Mouse (Mus musculus) cerebellum, adult 11-12 months (tissue): ENCODE results near the gene Btn1a1.

Experiments used
- DNase-seq: peaks from one replicate; pipeline ENCODE4 v3.0.0; 2022

The Btn1a1 gene

DNA sequence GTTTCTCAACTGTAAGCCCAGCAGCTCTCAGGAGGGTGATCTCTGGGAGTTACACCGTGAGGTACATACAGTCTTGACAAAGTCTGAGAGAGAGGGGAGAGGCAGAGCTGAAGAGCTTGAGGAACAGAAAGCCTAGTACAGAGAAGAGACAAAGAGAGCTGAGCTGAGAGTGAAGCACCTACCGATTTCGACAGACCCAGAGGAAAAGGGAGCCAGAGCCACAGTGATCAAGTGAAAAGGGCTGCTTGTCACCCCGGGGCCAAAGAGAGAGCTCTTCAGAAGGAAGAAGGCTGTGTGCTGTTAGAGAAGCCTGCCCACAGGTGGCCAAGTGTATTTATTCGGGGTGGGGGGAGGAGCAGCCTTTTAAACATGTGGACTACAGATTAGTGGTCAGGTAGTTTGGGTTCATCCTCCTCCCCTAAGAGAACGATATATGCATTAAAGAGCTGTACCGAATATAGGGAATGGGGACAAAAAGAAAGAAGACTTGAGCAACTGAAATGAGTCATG, at the start of gene Btn1a1:
Gene Btn1a1, minus strand, starts transcription at position 302 of the 510 bp plus-strand sequence.
- DNase-seq: no peak

- DNase-seq: no peak
Observed at GRCm38 (mm10) chr13:23515281-23515680, 49.6 kb upstream of the Btn1a1 start.

DNA sequence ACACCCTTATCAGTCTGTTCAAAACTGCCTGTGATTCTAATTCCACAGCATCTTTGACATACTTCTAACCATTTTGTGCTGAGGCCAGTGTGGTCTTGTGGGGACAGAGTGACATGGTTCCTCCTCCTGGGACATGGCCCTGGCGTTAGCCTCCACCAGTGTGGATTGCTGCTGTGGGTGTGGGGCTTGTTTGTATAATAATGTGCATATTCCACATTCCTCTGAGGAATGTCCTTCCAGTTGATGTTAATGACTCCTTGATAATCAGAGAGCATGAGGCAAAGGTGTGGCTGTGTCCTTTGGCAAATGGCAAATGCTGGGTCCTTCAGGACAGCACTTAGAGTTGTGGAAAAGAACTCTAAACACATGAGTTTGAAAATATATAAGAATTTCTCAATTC, 47.8 kb upstream of the Btn1a1 start:
- no peak for DNase-seq

DNA sequence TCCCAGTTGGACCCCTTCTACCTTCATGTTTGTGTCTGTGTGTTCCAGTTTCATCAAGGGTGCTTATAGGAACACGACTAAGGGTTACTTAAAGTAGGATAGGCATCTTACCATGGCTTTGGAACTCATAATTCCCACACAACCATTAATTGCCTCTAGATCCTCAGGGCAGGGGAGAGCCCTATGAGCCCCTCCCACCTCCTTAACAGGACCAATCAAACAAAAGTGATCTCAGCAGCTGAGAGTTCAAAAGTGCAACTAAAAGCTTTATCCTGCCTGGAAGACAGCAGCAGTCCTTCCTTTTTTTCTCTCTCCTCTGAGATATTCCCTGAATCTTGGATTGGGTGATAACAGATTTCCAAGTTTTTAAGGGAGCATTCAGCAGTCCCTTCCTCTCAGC, 44.4 kb upstream of the Btn1a1 start:
- DNase-seq: no peak

- DNase-seq: no peak
Observed at GRCm38 (mm10) chr13:23506819-23507515, 41.3 kb upstream of the Btn1a1 start.

DNA sequence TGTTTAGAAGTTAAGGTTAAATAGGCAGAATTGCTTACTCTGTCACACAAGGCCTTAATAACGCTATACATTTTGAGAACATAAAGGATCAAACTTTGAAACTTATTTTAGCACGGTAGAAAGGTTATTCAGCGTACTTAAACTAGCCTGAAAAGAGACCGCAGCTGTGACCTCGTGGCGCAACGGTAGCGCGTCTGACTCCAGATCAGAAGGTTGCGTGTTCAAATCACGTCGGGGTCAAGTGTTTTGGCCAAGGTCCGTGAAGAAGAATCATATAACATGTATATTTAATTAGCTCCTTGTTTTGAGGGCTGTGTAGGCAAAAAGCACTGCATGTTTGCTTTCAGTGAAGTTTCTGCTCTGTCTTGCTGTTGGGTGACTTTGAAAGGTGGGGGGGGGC, 40.6 kb upstream of the Btn1a1 start:
- DNase-seq: no peak

DNA sequence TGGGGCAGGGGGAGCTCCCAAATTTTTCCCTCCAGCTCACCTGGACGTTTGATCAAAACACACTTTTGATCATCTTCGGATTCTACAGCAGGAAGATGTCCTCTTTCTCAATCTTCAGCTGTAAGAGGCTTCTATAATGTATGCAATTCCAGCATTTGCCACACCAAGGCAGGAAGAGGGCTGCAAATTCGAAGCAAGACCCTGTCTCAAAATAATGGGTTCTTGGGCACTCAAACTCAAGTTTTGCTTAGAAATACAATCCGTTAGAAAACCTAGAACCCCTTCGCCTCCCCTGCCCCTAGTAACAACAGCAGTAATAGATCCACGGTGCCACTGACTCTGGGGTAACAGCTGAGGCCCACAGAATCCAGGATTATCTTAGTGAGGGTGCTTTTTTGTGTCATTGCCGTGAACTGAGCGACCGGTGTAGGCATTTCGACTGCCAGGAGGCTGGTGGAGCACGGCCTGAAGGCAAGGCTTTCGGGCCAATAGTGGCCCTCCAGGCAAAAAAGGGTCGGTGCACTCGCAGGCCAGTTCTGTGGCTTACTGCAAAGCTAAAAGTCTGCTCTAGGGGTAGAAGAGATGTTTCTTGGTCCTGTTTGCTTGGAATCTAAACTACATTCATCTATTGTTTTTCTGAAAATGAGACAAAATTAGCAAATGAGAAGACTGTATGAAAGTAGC, 40.1 kb upstream of the Btn1a1 start:
- DNase-seq: no peak

DNA sequence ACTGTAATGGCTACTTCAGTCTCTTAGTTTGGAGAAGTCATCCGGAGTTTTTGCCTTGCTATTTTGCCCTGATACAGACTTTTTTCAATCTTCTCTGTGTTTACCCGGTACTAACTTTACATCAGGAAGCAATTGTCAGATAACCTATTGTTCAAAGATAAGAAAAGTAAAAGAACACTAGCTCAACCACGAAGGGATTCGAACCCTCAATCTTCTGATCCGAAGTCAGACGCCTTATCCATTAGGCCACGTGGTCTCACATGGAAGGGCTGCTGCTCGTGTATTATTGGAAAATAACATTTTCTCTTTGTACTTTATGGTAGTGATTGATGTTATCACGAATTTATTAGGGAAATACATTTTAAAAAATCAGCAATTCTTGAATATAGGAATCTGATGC, 38.1 kb upstream of the Btn1a1 start:
- DNase-seq: no peak

GRCm38 (mm10) chr13:23502916-23503315, 37.2 kb upstream of the Btn1a1 start:
- DNase-seq: no peak

DNA sequence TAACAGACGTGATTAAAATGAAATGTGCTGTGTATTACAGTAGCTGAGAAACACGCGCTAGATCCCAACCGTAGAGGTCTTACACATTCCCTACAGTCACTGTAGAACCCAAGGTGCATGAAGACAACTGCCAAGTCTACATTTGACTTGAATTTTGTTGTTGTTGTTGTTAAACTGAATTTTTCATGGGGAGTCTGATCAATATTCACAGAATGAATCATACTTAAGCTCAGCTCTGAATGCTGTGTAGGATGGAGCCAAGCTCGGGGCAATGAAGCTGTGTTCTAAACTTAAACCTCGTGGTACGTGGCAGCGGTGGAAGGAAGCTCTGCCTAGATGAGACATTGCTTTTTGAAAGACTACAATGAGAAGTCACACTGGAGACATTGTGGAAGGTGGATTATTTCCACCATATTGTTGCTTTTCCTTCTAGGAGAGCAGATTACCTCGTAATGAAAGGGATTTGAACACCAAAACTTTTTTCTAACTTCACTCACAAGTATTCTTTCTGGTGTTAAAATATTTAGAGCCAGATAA, 36.4 kb upstream of the Btn1a1 start:
- no peak for DNase-seq

GRCm38 (mm10) chr13:23501511-23501910, 35.8 kb upstream of the Btn1a1 start:
- DNase-seq: no peak

GRCm38 (mm10) chr13:23500424-23501200, 34.9 kb upstream of the Btn1a1 start:
- DNase-seq: peak; percentile 11

DNA sequence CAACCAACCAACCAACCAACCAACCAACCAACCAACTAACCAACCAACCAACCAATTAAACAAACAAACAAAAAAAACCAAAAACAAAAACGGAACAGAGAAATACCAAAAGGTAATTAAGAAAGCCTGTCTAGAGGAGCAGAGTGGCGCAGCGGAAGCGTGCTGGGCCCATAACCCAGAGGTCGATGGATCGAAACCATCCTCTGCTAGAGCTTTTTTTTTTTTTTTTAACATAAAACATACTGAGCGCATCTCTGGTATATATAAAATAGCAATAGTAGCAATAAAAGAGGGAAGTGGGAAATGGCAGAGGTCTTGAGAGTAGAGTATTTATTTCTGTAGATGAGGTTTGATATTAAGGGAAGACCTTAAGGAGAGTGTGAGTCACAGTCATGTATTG, 34.2 kb upstream of the Btn1a1 start:
- DNase-seq: no peak

GRCm38 (mm10) chr13:23498653-23499052, 33.0 kb upstream of the Btn1a1 start:
- no peak for DNase-seq

DNA sequence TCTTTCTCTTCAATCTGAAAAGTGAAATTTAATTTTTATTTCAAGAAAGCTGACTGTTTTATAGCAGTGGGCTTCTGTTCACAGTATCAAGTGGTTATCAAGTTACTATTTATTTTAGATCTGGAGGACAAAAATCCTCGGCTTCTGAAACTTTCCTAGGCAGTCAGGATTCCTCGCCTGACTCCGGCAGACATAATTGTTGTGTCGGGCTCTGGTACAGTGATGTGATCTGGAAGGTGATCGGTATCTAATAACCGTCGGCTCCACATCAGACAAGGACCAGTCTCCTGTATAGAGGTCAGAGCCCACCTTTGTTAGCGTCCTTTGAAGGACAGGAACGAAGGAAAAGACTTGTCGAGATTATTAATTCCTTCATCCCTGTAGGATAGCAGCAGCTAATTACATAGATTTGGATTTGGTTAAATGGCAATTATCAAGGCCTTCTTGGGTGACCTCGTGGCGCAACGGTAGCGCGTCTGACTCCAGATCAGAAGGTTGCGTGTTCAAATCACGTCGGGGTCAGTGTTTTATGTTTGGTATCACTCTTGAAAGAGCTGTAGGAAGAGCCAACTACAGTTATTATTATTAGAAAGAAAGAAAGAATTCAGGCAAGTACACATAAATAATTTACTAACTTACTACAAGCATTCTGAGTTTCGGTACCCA, 32.1 kb upstream of the Btn1a1 start:
- no peak for DNase-seq

- DNase-seq: no peak
Observed at GRCm38 (mm10) chr13:23495526-23495925, 29.8 kb upstream of the Btn1a1 start.

DNA sequence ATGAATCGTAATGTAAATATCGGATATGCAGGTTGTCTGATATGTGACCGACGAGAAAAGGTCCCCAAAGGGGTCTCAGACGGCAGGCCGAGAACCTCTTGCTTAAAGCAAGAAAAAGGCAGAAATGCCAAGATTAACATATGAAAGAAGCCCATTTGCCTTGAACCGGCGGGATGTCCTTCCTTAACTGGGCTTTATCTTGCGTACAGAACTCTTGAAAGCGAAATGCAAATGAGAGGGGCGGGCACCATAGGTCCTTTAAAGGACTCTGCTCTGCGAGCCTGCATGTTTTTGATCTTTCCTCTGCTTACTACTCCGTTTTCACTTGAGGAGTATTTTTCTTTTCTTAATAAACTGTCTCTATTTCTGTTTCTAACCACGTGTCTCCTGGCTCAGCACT, 26.3 kb upstream of the Btn1a1 start:
- DNase-seq: no peak

DNA sequence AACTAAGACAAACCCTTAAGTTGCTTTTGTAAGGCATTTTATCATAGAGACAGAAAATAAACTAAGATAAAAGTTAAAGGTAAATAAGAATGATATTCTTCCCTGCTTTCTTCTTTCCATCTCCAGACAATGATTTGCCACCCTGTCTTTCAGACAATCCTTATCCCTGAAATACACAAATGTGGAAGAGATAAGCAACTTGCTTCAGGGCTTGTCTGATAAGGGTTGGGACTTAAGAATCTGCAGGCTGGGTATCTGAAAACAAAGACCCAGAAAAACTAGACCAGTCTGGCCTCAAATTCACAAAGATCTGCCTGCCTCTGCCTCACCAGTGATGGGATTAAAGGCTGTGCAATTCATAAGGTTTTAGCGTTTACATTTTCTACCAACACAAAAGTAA, 25.6 kb upstream of the Btn1a1 start:
- DNase-seq: no peak

- DNase-seq: no peak
Observed at GRCm38 (mm10) chr13:23490863-23491262, 25.2 kb upstream of the Btn1a1 start.

DNA sequence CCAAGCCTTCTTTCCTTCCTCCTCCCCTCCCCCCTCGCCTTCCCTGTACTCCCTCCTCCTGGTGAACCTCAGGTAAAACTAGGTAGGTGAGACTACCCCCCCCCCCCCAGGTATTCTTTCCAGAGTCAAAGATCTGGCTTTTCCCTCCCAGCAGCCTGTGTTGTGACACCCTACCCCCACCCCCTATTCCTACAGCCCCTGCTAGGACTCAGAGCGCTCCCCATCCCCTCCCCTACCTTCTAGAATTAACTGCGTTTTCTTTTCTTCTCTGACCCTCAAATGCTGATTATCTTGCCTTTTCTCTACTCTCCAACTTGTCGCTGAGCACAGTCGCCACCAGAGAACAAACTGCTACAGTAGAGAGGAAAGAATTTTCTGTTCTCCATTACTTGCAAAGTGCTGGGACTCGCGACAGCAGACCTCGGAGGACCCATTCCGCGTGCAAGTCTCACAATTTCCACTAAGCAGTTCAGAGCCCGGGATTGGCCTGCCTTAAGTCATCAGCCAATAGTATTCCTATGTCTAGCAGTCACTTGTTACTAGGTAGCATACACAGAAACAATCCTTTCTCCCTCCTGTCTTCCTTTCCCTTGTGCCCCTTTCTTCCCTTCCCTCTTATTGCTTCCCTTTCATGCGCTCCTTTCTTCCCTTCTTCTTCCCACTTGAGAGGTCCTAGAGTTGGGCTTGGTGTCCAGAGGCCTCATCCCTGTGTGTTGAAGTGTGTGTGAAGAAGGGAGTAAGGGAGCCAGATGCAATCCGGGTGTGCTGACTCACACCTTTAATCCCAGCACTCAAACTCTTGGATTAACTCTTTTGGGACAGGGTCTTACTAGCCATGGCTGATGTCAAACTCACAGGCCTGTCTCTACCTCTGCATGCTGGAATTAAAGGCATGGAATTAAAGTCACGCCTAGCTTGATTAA, 23.0 kb upstream of the Btn1a1 start, which contains the start of gene Btn2a2:
Gene Btn2a2, minus strand, starts transcription at position 458 of the 923 bp plus-strand sequence.
- peak; percentile 27 for DNase-seq

DNA sequence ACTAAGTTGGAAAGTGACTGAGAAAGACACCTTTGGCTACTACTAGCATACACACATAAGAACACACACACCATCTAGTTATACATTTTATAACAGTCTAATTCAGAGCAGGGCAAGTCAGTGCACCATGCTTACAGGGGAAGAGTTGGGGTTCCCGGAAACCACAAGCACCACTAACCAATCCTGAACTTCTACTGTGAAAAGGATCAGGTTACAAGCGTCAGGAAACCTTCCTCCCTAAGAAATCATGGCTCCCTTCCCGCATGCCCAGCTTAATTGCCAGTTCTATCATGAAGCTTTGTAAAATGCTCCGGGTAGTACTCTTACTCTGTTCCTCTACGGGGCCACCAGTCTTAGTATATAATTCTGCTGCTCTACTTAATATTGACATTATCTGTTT, 19.6 kb upstream of the Btn1a1 start:
- no peak for DNase-seq

DNA sequence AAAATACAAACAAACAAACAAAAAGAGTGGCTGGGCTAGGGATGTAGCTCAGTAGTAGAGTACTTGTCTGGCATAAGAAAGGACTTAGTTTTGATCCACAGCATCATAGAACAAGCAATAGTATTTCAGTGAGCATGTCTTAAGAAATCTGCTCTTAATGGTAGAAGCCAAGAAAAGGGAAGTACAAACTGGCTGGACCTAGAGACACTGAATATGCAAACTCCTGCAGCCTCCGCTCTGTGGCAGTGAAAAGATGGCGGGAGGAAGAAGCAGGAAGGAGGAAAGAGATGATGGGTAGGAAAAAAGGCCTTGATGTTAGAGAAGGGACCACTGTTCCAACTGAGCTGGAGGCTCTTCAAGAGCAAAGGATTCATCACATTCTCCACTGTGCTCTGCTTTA, 17.5 kb upstream of the Btn1a1 start:
- DNase-seq: no peak
